Mouse (Mus musculus) spleen, adult 18-20 months (tissue): Measurements from ENCODE around the gene Mcpt4.
"Not testable (repeated sequence)": the region's sequence is repeated elsewhere in the genome, so short reads cannot be mapped to it uniquely, and the experiment has no call there.

Experiments
- DNase-seq, 2 experiments: peaks; one replicate each; pipeline ENCODE4 v3.0.0; 2022; ENCODE audit warnings: mixed read lengths in 2 of 2

The Mcpt4 gene

DNA sequence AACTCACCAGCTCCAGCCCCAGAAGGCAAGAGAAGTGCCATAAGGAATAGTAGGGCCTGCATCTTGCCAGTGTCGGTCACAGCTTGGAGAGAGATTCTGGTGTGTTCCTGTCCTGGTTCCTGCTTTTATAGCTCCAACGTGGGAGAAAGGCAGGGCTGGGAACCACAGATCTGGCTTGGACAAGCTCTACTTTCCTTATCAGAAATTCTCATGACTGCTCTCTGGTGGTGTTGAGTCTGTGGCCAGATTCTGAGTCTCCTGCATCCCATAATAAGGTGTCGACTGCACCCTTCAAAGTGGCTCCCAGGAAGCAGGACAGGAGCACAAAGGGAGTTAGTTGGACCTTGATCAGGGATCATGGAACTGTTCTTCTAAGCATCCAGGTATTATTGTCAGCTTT, at the start of gene Mcpt4:
TSS of gene Mcpt4 (minus strand) at position 101 of the 400 bp plus-strand sequence.
- DNase-seq: not testable (repeated sequence)

DNA sequence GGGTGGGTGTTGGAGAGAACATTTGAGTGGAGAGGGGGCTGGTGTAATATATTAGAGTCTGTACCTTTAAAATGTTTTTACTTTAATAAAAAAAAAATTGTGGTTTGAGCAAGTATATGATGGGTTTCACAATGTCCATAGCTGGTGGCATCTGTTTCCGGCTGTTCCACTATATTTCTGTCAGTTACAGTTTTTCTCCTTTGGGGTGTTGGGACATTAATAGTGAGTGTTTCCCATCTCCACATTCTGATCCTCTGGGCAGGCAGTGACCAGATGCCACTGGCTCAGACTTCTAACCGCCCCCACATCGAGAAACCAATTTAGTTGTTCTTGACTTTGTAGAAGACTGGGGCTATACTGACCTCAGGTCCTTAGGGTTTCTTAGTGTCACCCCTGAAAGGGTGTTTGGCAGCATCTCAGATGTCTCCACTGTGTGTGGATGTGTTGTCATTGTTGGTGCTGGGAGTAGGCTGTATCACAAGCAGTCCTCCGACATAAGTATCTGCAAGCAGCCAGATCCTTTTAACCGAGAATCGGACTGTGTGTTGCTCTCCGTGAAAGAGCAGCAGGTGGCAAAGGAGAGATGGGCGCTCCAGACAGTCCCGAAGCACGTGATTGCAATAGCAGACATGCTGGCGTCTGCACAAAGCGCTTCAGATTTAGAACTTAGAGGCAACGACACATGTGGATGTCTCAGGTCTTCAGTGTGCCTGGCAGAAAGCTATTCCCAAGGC, 43.5 kb upstream of the Mcpt4 start:
- DNase-seq: no peak

DNA sequence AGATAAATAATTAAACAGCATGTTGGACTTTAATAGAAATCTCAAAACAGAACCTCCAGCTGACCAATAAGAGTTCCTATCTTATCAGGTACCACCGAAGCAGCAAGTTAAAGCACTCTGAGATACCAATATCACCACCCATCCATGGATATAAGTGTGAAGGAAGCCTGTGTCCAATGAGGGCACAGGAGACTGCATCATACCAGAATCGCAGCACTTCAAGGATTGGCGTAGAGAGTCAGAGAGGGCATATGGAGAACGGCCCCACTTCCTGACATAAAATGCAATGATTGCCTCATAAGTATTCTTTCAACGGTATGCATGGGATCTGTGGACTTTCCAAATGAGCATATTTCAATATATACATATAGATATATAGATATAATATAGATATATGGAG, 42.9 kb upstream of the Mcpt4 start:
- no peak for DNase-seq

DNA sequence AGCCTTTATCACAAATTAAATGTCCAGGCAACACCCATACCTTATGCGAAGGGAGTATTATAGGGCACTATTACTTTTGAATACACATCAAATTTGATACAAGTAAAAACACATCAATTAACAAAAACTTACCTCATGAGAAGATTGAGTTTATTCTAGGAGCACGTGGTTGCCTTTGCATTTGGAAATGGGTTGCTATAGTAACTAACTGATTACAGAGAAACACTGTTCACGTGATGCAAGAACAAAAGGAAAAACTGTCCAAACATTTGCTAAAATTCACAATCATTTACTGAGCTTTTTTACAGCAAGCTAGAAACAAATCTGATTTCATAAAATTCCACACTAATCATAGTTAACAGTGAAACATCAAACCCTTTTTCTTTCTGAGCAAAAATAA, 41.3 kb upstream of the Mcpt4 start:
- no peak for DNase-seq

DNA sequence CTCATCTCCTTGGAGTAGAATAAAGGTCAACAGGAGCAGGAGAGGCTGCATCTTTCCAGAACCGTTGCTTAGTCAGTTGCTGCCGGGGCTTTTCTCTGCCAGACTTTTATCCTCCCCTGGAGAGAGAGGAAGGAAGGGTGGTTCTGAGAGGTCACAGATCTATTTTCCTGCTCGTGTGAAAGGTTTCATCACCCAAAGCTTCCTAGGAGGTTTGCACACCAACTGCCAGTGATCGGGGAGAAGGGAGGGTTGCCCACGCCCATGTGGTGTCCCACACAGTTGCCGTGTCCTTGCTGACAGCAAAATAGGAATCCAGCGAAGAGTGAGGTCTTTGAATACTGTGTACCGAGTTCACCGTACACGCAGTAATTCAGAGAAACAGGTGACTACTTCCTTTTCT, 40.3 kb upstream of the Mcpt4 start, which contains the start of gene Ctsg:
TSS of gene Ctsg (minus strand) at position 189 of the 400 bp plus-strand sequence.
- DNase-seq: no peak

DNA sequence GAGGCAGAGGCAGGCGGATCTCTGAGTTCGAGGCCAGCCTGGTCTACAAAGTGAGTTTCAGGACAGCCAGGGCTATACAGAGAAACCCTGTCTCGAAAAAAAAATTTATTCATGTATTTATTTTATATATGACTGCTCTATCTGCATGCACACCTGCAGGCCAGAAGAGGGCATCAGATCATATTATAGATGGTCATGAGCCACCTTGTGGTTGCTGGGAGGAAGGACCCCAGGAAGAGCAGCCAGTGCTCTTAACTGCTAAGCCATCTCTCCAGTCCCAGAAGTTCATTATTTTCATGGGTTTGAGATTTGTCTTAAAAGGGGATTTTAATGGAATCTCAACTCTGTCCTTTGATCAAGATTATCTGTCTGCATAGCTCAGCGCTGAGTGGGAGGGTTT, 36.8 kb upstream of the Mcpt4 start:
- DNase-seq: no peak

DNA sequence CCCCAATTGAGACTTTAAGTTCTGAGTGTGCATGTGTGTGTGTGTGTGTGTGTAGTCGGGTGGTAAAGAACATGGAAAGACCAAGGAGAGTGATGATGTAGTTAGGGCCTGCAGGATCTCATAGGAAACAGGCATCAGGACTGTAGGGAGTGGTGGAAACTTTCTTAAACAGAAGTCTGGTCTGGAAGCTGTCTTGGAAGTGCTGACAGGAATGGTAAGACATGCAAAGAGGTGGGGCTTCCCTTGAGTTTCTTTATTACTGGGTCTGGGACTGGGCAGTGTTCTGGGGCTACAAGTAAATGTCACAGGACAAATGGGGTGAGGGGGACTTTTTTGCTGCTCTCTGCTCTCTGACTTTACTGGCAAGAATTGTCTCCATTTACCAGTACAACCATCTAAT, 35.5 kb upstream of the Mcpt4 start:
- no peak for DNase-seq

DNA sequence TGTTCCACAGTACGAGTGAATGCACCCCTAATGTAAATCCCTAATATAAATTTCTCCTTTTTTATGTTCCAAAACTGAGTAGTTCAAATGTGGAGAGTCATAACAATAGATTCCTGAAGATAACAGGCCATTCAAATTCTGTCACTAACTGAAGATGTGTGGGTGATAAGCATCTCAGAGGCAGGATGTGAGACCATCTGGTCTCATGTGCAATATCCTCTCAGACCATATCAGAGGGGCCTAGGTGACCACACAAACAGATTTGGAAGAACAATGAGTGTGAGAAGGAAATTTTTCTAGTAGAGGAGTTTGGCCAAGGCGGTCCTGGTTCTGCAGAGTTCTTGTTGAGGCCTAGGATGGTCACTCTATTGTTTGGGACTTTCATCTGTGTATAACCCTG, 31.2 kb upstream of the Mcpt4 start:
- no peak for DNase-seq

DNA sequence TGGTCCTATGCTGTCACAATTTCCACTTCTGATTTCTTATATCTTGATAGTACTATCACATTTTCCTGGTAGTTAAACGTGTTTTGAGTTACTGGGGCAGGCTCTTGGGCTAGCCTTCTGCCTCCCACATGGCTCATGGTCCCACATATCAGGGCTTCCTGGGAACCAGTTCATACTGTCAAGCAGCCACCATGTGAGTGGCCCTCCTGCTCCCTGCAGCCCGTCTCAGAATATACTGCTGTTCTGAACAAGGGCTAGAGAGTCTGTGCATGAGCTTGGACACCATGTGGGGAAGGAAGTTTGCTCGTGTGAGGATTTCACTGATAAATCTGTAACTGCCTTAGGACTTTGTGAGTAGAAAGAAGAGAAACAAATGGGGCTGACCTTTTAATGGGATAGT, 24.6 kb upstream of the Mcpt4 start:
- no peak for DNase-seq

DNA sequence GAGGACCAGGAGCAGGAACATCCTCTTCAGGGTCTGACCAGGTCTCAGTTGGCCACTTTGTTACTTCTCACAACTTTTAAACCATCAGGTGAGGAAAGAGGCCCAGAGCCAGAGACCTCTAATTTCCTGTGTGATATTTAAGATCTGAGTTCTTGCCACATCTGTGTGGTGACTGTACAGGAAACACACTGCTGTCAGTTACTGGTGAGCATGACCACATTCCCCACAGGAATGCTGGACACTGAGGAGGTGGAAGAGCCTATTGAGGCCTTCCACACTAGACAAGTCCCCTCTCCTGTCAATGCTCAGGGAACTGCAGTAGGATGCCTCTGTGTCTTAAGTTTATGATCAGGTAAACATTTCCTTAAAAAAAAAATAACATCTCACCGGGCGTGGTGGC, 23.1 kb upstream of the Mcpt4 start, which contains the start of gene Mcpt8:
TSS of gene Mcpt8 (minus strand) at position 107 of the 400 bp plus-strand sequence.
- DNase-seq: no peak

DNA sequence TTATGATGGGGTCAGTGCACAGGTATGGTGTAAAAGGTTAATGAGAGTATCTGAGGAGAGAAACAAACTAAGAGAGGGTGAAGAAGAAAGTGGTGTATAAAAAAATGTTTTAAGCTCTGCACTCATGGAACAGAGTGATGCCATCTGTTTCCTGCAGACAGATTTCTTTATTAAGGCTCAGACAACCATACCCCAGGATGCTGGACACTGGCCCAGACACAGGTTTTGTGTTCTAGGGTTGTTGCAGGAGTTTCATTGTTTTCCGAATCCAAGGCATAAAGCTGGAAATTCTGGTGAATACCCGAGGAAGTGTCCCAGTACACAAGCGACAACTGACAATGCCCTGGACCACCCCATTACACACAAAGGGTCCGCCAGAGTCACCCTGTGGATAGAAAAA, 19.9 kb upstream of the Mcpt4 start:
- no peak for DNase-seq

DNA sequence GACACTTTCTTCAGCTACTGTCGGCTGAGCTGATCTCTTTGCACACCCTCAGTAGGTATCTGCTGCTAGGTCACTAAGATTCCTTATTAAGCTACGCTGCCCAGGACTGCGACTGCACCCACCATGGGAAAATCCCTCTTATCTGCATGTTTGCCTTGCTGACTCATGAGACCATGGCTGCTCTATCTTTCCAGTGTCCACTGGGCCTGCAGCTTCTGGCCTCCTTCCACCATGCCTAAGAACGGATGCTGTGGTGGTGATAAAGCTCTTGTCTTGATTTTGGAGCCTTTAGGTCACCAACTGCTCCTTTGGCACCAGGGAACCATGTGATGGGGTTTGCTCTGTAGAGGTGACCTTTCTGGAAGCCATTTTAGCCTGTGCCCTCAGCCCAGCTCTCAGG, 4.4 kb downstream of the Mcpt4 start:
- no peak for DNase-seq

DNA sequence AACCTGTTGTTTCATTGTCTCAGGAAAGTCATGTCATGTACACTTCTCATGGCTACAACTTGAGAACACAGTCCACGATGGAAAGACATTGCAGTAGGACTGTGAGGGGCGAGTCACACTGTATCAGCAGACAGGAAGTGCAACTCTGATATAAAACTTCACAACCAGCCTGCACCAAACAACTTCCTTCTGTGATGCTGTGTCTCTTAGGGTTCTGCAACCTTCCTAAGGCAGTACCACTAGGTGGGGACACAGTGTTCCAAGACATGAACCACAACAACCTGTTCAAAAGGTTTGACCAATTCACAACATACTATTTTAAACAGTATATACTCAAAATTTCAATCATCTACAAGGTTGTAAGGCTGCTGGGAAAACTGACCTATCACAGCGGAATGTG, 6.7 kb downstream of the Mcpt4 start:
- DNase-seq: no peak

DNA sequence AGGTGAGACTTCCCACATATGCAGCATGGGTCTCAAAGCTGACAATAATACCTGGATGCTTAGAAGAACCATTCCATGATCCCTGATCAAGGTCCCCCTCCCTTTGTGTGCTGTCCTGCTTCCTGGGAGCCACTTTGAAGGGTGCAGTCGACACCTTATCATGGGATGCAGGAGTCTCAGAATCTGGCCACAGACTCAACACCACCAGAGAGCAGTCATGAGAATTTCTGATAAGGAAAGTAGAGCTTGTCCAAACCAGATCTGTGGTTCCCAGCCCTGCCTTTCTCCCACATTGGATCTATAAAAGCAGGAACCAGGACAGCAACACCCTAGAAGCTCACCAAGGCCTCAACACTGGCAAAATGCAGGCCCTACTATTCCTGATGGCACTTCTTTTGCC, 20.3 kb downstream of the Mcpt4 start, which contains the start of gene Mcpt2:
TSS of gene Mcpt2 (plus strand) at position 250 of the 400 bp plus-strand sequence.
- not testable (repeated sequence) for DNase-seq

DNA sequence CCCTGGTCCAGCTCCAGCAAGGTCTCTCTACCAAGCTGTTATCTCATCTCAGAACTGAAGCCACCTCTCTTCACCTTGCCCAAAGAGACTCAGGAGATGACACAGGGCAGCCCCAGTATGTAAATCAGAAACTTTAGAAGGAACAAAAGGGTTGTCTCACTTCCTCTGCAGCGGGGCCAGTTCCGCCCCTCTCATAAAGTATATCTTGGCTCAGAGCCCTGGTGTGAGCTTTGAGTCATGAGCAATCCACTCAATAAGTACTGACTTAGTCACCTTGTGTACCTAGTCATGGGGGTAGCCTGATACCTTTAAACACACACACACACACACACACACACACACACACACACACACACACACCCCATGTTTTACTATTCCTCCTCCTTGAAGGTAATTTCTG, 27.7 kb downstream of the Mcpt4 start:
- DNase-seq: no peak

DNA sequence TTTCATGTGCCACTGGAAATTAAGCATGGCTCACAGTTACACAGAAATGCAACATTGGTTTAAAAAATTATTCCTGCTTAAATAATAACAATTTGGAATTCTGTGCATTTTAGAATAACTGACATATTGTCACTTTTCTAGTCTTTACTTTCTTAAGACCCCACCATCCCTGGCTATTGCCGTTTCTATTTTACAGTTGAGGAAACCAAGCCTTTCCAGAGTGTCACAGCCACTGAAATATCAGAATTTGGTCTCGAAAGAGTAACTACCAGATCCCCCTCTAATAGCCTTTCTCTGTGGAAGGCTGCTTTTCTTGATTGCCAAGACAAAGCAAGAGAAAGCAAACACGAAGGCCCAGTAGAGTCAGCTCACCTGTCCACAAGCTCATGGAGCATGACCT, 31.7 kb downstream of the Mcpt4 start, which contains the start of gene Mcpt9:
TSS of gene Mcpt9 (minus strand) at position 101 of the 400 bp plus-strand sequence.
- not testable (repeated sequence) for DNase-seq

DNA sequence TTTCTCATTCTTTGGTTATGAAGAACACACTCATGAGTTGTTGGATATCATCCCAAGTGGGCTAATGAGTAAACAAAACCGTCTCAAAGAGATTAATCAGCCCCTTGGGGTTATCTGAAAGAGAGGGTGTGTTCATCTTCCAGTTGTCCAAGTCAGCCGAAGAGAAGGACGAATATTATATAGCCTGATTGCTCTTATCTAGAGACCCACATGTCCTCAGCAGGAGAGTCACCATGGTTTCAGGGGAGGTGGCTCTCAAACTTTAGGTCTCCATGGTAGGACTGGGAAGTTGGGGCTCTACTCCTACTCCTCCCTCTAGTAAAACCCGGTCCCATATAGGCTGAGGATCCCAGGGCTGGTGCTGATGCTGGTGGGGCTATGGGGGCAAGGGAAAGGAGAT, 40.8 kb downstream of the Mcpt4 start:
- not testable (repeated sequence) for DNase-seq

DNA sequence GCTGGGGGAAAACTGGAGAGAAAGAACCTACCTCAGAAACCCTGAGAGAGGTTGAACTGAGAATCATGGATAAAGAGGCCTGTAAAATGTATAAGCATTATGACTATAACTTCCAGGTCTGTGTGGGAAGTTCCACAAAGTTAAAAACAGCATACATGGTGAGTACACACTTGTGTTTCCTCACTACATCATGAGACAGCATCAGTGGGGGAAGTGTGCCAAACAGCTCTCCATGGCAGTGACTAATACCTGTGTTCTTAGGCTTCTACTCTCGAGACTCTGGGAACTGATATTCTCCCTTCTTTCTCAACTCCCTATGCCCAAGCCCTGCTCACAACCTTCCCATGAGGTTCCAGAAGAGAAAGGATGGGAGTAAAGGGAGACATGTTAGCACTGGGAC, 42.7 kb downstream of the Mcpt4 start:
- no peak for DNase-seq

DNA sequence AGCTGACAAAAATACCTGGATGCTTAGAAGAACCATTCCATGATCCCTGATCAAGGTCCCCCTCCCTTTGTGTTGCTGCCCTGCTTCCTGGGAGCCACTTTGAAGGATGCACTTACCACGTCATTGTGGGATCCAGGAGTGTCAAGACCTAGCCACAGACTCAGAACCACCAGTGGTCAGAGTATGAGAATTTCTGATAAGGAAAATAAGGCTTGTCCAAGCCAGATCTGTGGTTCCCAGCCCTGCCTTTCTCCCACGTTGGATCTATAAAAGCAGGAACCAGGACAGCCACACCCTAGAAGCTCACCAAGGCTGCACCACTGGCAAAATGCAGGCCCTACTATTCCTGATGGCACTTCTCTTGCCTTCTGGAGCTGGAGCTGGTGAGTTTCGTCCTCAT, 44.4 kb downstream of the Mcpt4 start, which contains the start of gene Mcpt1:
TSS of gene Mcpt1 (plus strand) at position 301 of the 400 bp plus-strand sequence.
- DNase-seq: not testable (repeated sequence)

DNA sequence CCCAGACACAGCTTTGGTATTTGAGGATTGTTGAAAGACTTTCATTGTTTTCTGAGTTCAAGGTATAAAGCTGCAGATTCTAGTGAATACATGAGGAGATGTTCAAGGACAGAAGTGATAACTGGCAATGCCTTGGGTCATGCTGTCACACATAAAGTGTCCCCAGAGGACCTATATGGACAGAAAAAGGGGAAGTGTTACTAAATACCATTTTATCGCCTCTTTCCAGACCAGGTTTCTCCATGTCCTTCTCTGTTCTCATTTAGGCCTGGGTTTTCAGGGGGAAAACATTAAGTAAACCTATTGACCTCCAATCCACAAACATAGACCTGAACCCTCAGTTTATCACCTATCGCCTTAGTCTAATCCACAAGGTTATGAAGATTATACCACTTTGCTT, 48.2 kb downstream of the Mcpt4 start:
- DNase-seq: no peak

DNA sequence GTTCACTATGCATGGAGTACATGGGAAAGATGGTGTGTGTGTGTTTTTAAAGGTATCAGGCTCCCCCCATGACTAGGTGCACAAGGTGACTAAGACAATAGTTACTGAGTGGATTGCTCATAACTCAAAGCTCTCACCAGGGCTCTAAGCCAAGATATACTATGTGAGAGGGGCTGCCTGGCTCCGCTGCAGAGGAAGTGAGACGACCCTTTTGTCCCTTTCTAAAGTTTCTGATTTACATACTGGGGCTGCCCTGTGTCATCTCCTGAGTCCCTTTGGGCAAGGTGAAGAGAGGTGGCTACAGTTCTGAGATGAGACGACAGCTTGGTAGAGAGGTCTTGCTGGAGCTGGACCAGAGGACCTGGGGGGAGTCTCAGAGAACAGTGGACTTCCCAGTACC, 49.0 kb downstream of the Mcpt4 start:
- DNase-seq: no peak
